Mouse (Mus musculus): ENCODE measurements at regions not wholly inside any gene's neighbourhood (a gene's known extent, or its start where the extent isn't known, plus 50 kb on each side); places are given as distances from the start of the nearest gene placed in this dataset. TPM values are rescaled to one million over a fixed set of nuclear protein-coding genes. Genes with fewer than 3 reads are reported as not detected.
"Not testable (repeated sequence)": the region's sequence is repeated elsewhere in the genome, so short reads cannot be mapped to it uniquely, and the experiment has no call there.

DNA sequence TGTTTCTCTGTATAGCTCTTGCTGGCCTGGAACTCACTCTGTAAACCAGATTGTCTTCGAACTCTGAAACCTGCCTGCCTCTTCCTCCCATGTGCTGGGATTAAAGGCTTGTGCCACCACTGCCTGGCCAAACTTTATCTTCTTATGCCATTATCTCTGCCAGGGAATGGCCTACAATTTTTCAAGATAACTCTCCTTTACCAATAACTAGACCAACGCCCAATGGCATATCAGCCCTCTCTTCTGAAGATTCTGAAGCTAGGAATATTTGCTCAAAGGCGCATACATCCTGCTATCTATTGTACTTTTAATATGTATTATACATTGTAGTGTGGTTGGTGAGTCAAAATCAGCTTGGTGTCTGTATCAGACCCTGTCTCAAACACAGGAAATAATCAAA is 235.4 kb upstream of the Cts3 start:
- DNase-seq, result not testable (repeated sequence)

DNA sequence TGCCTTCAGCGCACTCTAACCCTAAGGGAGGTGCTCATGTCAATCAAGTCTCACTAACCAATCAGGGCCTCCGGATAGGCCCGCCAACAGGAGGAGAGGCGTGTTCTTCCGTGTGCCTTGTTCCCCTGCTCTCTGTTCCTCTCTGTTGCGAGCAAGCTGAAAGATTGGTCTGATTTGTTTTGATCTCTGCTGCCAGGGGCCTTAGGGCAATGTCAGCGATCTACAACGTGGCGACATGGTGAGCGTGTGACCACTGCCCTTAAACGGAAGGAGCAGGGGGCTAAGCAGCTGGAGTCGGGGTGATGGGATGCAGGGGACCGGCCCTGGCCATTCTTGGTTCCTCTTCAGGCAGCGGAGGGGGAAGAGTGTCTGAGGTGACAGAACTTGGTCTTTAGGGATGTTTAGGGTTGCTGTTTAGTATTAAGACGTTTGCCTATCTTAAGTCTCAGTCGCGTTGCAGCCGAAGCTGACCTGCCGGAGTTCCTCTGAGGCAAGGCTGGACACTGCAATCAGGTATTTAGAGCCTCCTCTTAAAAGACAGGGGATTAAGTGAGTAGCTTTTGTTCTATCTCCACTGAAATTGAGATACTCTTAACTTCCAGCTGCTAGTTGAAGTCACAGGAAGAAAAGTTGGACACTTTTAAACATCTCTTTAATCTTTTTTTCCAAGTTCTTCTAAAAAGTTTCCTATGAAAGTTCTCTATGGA is 234.4 kb upstream of the Cts3 start:
- DNase-seq, result peak; percentile 60 to 61

DNA sequence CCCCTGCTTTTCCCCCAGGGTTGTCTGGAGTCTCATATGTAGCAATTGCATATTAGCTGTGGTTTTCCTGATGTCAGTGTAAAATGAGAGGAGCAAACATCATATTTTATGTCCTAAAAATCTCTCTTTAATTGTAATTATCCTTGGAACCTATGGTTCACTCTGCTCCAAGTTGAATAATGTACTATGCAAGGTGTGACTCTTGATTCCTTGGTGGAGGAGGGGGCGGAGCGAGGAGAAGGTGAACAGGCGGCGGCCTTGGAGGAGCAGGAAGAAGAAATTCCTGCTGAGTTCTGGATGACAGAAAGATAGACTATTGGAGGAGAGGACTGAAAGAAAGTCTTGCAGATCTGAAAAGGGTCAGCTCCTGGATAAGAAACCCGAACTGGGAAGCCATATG is 233.8 kb upstream of the Cts3 start:
- not testable (repeated sequence) for DNase-seq

DNA sequence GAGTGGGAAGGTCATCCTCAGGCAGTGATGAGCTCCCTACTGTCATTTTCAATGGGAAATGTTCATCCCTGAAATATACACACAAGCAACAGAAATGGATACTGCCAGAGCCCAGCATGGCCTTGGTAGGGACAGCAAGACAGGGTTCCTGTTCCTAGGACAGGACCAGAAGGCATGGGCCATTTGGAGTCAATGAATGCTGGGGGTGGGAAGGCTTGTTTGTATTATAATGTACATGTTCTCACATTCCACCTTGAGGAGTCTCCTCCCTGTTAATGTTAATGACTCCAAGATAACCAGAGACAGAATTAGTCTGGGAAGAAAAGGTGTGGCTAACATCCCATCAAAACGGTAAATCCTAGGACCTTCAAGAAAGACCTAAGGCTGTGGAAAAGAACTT is 193.5 kb upstream of the Cts3 start:
- not testable (repeated sequence) for DNase-seq

Small RNAs in the stretch of these regions (microRNA-seq; reads per million reads assigned to microRNA genes)
- gene Gm23739, result not detected
